In genomic region chr3:38884919-38885418, GRCm38 (mm10) we compare ENCODE assay signal across 8 mouse cellular contexts. TPM values are rescaled to one million over a fixed set of nuclear protein-coding genes. Genes with fewer than 3 reads are reported as not detected.
DNase-seq lines count a peak whose midpoint lies in the region; ATAC-seq and TF ChIP-seq lines count a peak whose summit lies in the region.

No protein-coding gene starts in this region.

- H3K9me3 ChIP-seq in forebrain, postnatal 0 days (ENCODE audit: low read length): no peaks in the 10 kb centered on the region
- H3K9me3 ChIP-seq in kidney, embryonic 16.5 days (ENCODE audit: low read length): peaks cover 5% of the 10 kb centered on the region; the same call in 1 of the 2 replicates
- no peaks in the 10 kb centered on the region for H3K9me3 ChIP-seq in midbrain, embryonic 15.5 days

- WGBS in forebrain, postnatal 0 days: 1% methylated on average over 24 of the region's 24 CpGs
- under 1% methylated on average over 24 of the region's 24 CpGs for WGBS in kidney, embryonic 16.5 days
- WGBS in midbrain, embryonic 15.5 days: under 1% methylated on average over 24 of the region's 24 CpGs

- H3K27me3 ChIP-seq in testis, adult 2 months (ENCODE audit: control insufficient read depth, insufficient read depth, low read length): no peaks in the 10 kb centered on the region
- no peaks in the 10 kb centered on the region for H3K27me3 ChIP-seq in forebrain, postnatal 0 days (ENCODE audit: insufficient read depth, low read length)
- H3K27me3 ChIP-seq in kidney, embryonic 16.5 days (ENCODE audit: insufficient read depth, low read length): 0 out of 2 replicates have a peak, but pooled peaks cover 2% of the 10 kb centered on the region
- H3K27me3 ChIP-seq in midbrain, embryonic 15.5 days (replicated peaks): no peaks in the 10 kb centered on the region

- peak overlapping the region; percentile 96 for H3K4me2 ChIP-seq in forebrain, postnatal 0 days (ENCODE audit: low read depth)
- peak overlapping the region; percentile 87 for H3K4me2 ChIP-seq in kidney, embryonic 16.5 days (replicated peaks; ENCODE audit: low read depth, low read length)
- H3K4me2 ChIP-seq in midbrain, embryonic 15.5 days: peak overlapping the region; percentile 90

- H3K4me1 ChIP-seq in testis, adult 2 months (ENCODE audit: control insufficient read depth, insufficient read depth, low read length): peaks cover 11% of the 10 kb centered on the region
- peaks cover 8% of the 10 kb centered on the region; the same call in 1 of the 2 replicates for H3K4me1 ChIP-seq in forebrain, postnatal 0 days (ENCODE audit: insufficient read depth)
- peaks cover 26% of the 10 kb centered on the region; the same call in 1 of the 2 replicates for H3K4me1 ChIP-seq in kidney, embryonic 16.5 days (ENCODE audit: insufficient read depth, low read length)
- peaks cover 33% of the 10 kb centered on the region for H3K4me1 ChIP-seq in midbrain, embryonic 15.5 days

- TF ChIP-seq CTCF in testis, adult 2 months (IDR thresholded peaks at IDR 0.05; ENCODE audit: control insufficient read depth, insufficient read depth, insufficient replicate concordance, low read depth, low read length): no peak
- TF ChIP-seq CTCF in forebrain, postnatal 0 days (IDR thresholded peaks at IDR 0.05; ENCODE audit: low read depth): no peak

- H3K9ac ChIP-seq in forebrain, postnatal 0 days: peak overlapping the region; percentile 71
- peak overlapping the region; percentile 84 for H3K9ac ChIP-seq in kidney, embryonic 16.5 days (replicated peaks; ENCODE audit: low read length)
- H3K9ac ChIP-seq in midbrain, embryonic 15.5 days: peak overlapping the region; percentile 79

- DNase-seq in cerebellum, postnatal 10 days: peak; percentile 59 to 60
- DNase-seq in cerebellum, adult 9-10 months: no peak
- DNase-seq in testis, postnatal 14 days (ENCODE audit: low spot score): no peak
- DNase-seq in forebrain, postnatal 0 days: peak; percentile 79
- DNase-seq in yolk sac, embryonic 10.5 days (ENCODE audit: low spot score): no peak

- peak overlapping the region; percentile 3; the same call in 1 of the 2 replicates for H3K27ac ChIP-seq in testis, adult 2 months (ENCODE audit: control insufficient read depth, insufficient read depth, low read depth, low read length)
- peak overlapping the region; percentile 88 for H3K27ac ChIP-seq in forebrain, postnatal 0 days (ENCODE audit: low read depth, low read length)
- H3K27ac ChIP-seq in kidney, embryonic 16.5 days (ENCODE audit: low read length): peak overlapping the region; percentile 96
- H3K27ac ChIP-seq in midbrain, embryonic 15.5 days: peak overlapping the region; percentile 91

- peak overlapping the region; percentile 77 for H3K4me3 ChIP-seq in testis, adult 2 months (ENCODE audit: control insufficient read depth, low read depth, low read length)
- H3K4me3 ChIP-seq in forebrain, postnatal 0 days (ENCODE audit: low read depth, low read length): peak overlapping the region; percentile 78
- peak overlapping the region; percentile 66 for H3K4me3 ChIP-seq in kidney, embryonic 16.5 days (ENCODE audit: low read length)
- H3K4me3 ChIP-seq in midbrain, embryonic 15.5 days: peak overlapping the region; percentile 85

- no peaks in the 10 kb centered on the region for H3K36me3 ChIP-seq in testis, adult 2 months (ENCODE audit: control insufficient read depth, insufficient read depth, low read length)
- peaks cover 5% of the 10 kb centered on the region; the same call in 1 of the 2 replicates for H3K36me3 ChIP-seq in forebrain, postnatal 0 days (ENCODE audit: insufficient read depth)
- peaks cover 8% of the 10 kb centered on the region for H3K36me3 ChIP-seq in kidney, embryonic 16.5 days (ENCODE audit: insufficient read depth, low read length)
- H3K36me3 ChIP-seq in midbrain, embryonic 15.5 days (replicated peaks): no peaks in the 10 kb centered on the region

- TF ChIP-seq POLR2A in testis, adult 2 months (IDR thresholded peaks at IDR 0.05; ENCODE audit: control insufficient read depth, low read depth, low read length): no peak

- peak; percentile 33 for ATAC-seq in forebrain, postnatal 0 days
- ATAC-seq in kidney, embryonic 16.5 days (ENCODE audit: low FRiP score, low TSS enrichment): peak; percentile 41
- peak; percentile 26 for ATAC-seq in midbrain, embryonic 15.5 days (replicated peaks)

RNA-seq across cellular contexts. Expression of gene Fat4, which starts 1.8 kb away (rescaled TPM):
- 1.0 TPM in 2 replicates for polyA plus RNA-seq in testis, adult 2 months (2012; rRNA removed)
- 49.6 and 62.6 TPM in 2 replicates for total RNA-seq in forebrain, postnatal 0 days (2014; rRNA removed)
- polyA plus RNA-seq in forebrain, postnatal 0 days (2015; fragmentation: Nextera tagmentation; extraction: Ambion mirVana): 3.2 and 4.3 TPM in 2 replicates
- 5.8 and 7.1 TPM in 2 replicates for polyA plus RNA-seq in kidney, embryonic 16.5 days (2015; fragmentation: Nextera tagmentation; extraction: Ambion mirVana)
- 8.2 and 9.2 TPM in 2 replicates for polyA plus RNA-seq in midbrain, embryonic 15.5 days (2015; fragmentation: Nextera tagmentation; extraction: Ambion mirVana)

Comparison
In these comparisons a context has a peak if more than half of its experiments do, and no peak if none do; other contexts are left out.
1. DNase-seq: peak in cerebellum, postnatal 10 days (2 of 2) and forebrain, postnatal 0 days (single experiment); none in cerebellum, adult 9-10 months (single experiment), testis, postnatal 14 days (single experiment) and yolk sac, embryonic 10.5 days (single experiment).
2. H3K27ac ChIP-seq: peak in every context shown above with its lines; median percentile 96 in kidney, embryonic 16.5 days; 91 in midbrain, embryonic 15.5 days; 88 in forebrain, postnatal 0 days; 3 in testis, adult 2 months.
3. Peak in every context shown above with its lines, with median percentiles within 50 percentile points of each other: H3K4me3 ChIP-seq, ATAC-seq, H3K4me2 ChIP-seq and H3K9ac ChIP-seq.